Mouse (Mus musculus) embryonic facial prominence, embryonic 15.5 days (tissue): ENCODE data around the gene Slc25a17. TPM values are rescaled to one million over a fixed set of nuclear protein-coding genes. Genes with fewer than 3 reads are reported as not detected.

ENCODE experiments used
- ATAC-seq: fragments of 200-750 bp; cut with Nextera tagmentation; 2 replicates; pipeline ENCODE4 v1.8.0; 2017; ENCODE audit warnings: low read depth, moderate TSS enrichment; ENCODE audit not compliant: insufficient number of reproducible peaks, low FRiP score, low TSS enrichment
- H3K27ac ChIP-seq: fragments of 300-500 bp; sonication (generic); replicated peaks from 2 replicates; pipeline ENCODE4 v1.5.1; 2015; ENCODE audit warnings: mild to moderate bottlenecking, inconsistent platforms
- H3K27me3 ChIP-seq: fragments of 300-500 bp; sonication (generic); 2 replicates; pipeline ENCODE4 v1.6.1; 2015; ENCODE audit warnings: inconsistent platforms
- H3K36me3 ChIP-seq: fragments of 300-500 bp; sonication (generic); 2 replicates; pipeline ENCODE4 v1.6.1; 2015; ENCODE audit warnings: mild to moderate bottlenecking, inconsistent platforms
- H3K4me1 ChIP-seq: fragments of 300-500 bp; sonication (generic); 2 replicates; pipeline ENCODE4 v1.6.1; 2015; ENCODE audit warnings: inconsistent platforms
- H3K4me2 ChIP-seq: fragments of 300-500 bp; sonication (generic); replicated peaks from 2 replicates; pipeline ENCODE4 v1.6.1; 2015; ENCODE audit warnings: mild to moderate bottlenecking, inconsistent platforms
- H3K4me3 ChIP-seq: fragments of 300-500 bp; sonication (generic); replicated peaks from 2 replicates; pipeline ENCODE4 v1.5.1; 2015; ENCODE audit warnings: mild to moderate bottlenecking, inconsistent platforms
- H3K9ac ChIP-seq: fragments of 300-500 bp; sonication (generic); 2 replicates; pipeline ENCODE4 v1.6.1; 2015; ENCODE audit warnings: inconsistent platforms
- H3K9me3 ChIP-seq: fragments of 300-500 bp; sonication (generic); replicated peaks from 2 replicates; pipeline ENCODE4 v1.6.1; 2016; ENCODE audit warnings: inconsistent platforms
- WGBS: fragments of 180-500 bp; shearing (Covaris S2); methylation state at CpG from one replicate; pipeline ENCODE4 v1.1.7; 2015; 5-methylcytosine and 5-hydroxymethylcytosine counted together
- polyA plus RNA-seq: library from polyadenylated mRNA; unstranded; fragments of >200 nt; fragmentation: Nextera tagmentation; extraction: Ambion mirVana; gene quantifications from 2 replicates; pipeline ENCODE4 v1.2.1, GENCODE M21; 2015

The Slc25a17 gene
- polyA plus RNA-seq, 1 experiment from 2014 or later = 134 TPM

- no peak for ATAC-seq
- H3K4me1 ChIP-seq = no peaks in the 10 kb centered on the region
- no peak overlapping the region for H3K9ac ChIP-seq
- peaks cover 82% of the 10 kb centered on the region for H3K36me3 ChIP-seq
- no peak overlapping the region for H3K4me3 ChIP-seq
- no peaks in the 10 kb centered on the region for H3K9me3 ChIP-seq
- no peaks in the 10 kb centered on the region for H3K27me3 ChIP-seq
- no peak overlapping the region for H3K4me2 ChIP-seq
- H3K27ac ChIP-seq = no peak overlapping the region
- WGBS = 61% methylated on average over 1 of the region's 1 CpGs
Observed at GRCm38 (mm10) chr15:81370356-81370755, 9.7 kb upstream of the Slc25a17 start.

GRCm38 (mm10) chr15:81368601-81369000 is 8.0 kb upstream of the Slc25a17 start:
- H3K4me1 ChIP-seq = no peaks in the 10 kb centered on the region
- H3K27me3 ChIP-seq = no peaks in the 10 kb centered on the region
- no peak overlapping the region for H3K4me3 ChIP-seq
- ATAC-seq = no peak
- no peak overlapping the region for H3K9ac ChIP-seq
- H3K9me3 ChIP-seq = no peaks in the 10 kb centered on the region
- H3K4me2 ChIP-seq = no peak overlapping the region
- 95% methylated on average over 1 of the region's 1 CpGs for WGBS
- peaks cover 79% of the 10 kb centered on the region for H3K36me3 ChIP-seq
- H3K27ac ChIP-seq = no peak overlapping the region

GRCm38 (mm10) chr15:81366241-81366640 is 5.6 kb upstream of the Slc25a17 start:
- no peaks in the 10 kb centered on the region for H3K27me3 ChIP-seq
- peaks cover 69% of the 10 kb centered on the region for H3K36me3 ChIP-seq
- no peak overlapping the region for H3K4me3 ChIP-seq
- H3K27ac ChIP-seq = no peak overlapping the region
- H3K9me3 ChIP-seq = no peaks in the 10 kb centered on the region
- H3K9ac ChIP-seq = no peak overlapping the region
- 72% methylated on average over 4 of the region's 4 CpGs for WGBS
- H3K4me1 ChIP-seq = peaks cover 5% of the 10 kb centered on the region; the same call in 1 of the 2 replicates
- no peak for ATAC-seq
- H3K4me2 ChIP-seq = no peak overlapping the region

GRCm38 (mm10) chr15:81365246-81365645 is 4.6 kb upstream of the Slc25a17 start:
- no peak for ATAC-seq
- peaks cover 61% of the 10 kb centered on the region for H3K36me3 ChIP-seq
- no peak overlapping the region for H3K4me3 ChIP-seq
- H3K27ac ChIP-seq = no peak overlapping the region
- no peaks in the 10 kb centered on the region for H3K27me3 ChIP-seq
- peaks cover 10% of the 10 kb centered on the region for H3K4me1 ChIP-seq
- H3K4me2 ChIP-seq = no peak overlapping the region
- WGBS = 83% methylated on average over 8 of the region's 8 CpGs
- H3K9me3 ChIP-seq = no peaks in the 10 kb centered on the region
- no peak overlapping the region for H3K9ac ChIP-seq

GRCm38 (mm10) chr15:81364271-81364670 is 3.7 kb upstream of the Slc25a17 start:
- no peak overlapping the region for H3K4me3 ChIP-seq
- peaks cover 18% of the 10 kb centered on the region for H3K4me1 ChIP-seq
- no peak for ATAC-seq
- H3K9me3 ChIP-seq = no peaks in the 10 kb centered on the region
- 89% methylated on average over 1 of the region's 1 CpGs for WGBS
- H3K9ac ChIP-seq = no peak overlapping the region
- H3K27ac ChIP-seq = no peak overlapping the region
- no peaks in the 10 kb centered on the region for H3K27me3 ChIP-seq
- peaks cover 51% of the 10 kb centered on the region for H3K36me3 ChIP-seq
- H3K4me2 ChIP-seq = no peak overlapping the region

GRCm38 (mm10) chr15:81362501-81362900 is 1.9 kb upstream of the Slc25a17 start:
- H3K9ac ChIP-seq = no peak overlapping the region
- peaks cover 23% of the 10 kb centered on the region for H3K4me1 ChIP-seq
- H3K27me3 ChIP-seq = no peaks in the 10 kb centered on the region
- peaks cover 37% of the 10 kb centered on the region for H3K36me3 ChIP-seq
- no peak overlapping the region for H3K4me3 ChIP-seq
- no peak for ATAC-seq
- WGBS = 56% methylated on average over 1 of the region's 1 CpGs
- H3K27ac ChIP-seq = no peak overlapping the region
- H3K4me2 ChIP-seq = no peak overlapping the region
- H3K9me3 ChIP-seq = no peaks in the 10 kb centered on the region

- peak overlapping the region; percentile 69 for H3K4me2 ChIP-seq
Observed at GRCm38 (mm10) chr15:81361417-81362015, 904 bp upstream of the Slc25a17 start.

GRCm38 (mm10) chr15:81361022-81361404 is 401 bp upstream of the Slc25a17 start:
- Histone ChIP-seq H3K4me1 (peaks cover 23% of the 10 kb centered on the region), H3K9me3 (no peaks in the 10 kb centered on the region), H3K36me3 (peaks cover 23% of the 10 kb centered on the region), H3K27me3 (no peaks in the 10 kb centered on the region), H3K4me3 (peak overlapping the region; percentile 71), H3K27ac (peak overlapping the region; percentile 91), H3K4me2 (peak overlapping the region; percentile 69), H3K9ac (no peak overlapping the region)
- 32% methylated on average over 6 of the region's 6 CpGs for WGBS
- peak; percentile 66 for ATAC-seq

More at GRCm38 (mm10) chr15:81361417-81362015, 904 bp upstream of the Slc25a17 start:
- no peaks in the 10 kb centered on the region for H3K27me3 ChIP-seq
- no peak overlapping the region for H3K9ac ChIP-seq
- H3K27ac ChIP-seq = peak overlapping the region; percentile 91
- H3K4me1 ChIP-seq = peaks cover 23% of the 10 kb centered on the region
- no peak for ATAC-seq
- H3K9me3 ChIP-seq = no peaks in the 10 kb centered on the region
- 39% methylated on average over 10 of the region's 10 CpGs for WGBS
- H3K36me3 ChIP-seq = peaks cover 28% of the 10 kb centered on the region
- H3K4me3 ChIP-seq = peak overlapping the region; percentile 71

- WGBS = 78% methylated on average over 5 of the region's 5 CpGs
- peak overlapping the region; percentile 69 for H3K4me2 ChIP-seq
- no peak for ATAC-seq
Observed at GRCm38 (mm10) chr15:81359421-81359820, 1.2 kb downstream of the Slc25a17 start.

GRCm38 (mm10) chr15:81358943-81359342 is 1.7 kb downstream of the Slc25a17 start:
- Histone ChIP-seq H3K9me3 (no peaks in the 10 kb centered on the region), H3K4me1 (peaks cover 23% of the 10 kb centered on the region), H3K27me3 (no peaks in the 10 kb centered on the region), H3K4me2 (no peak overlapping the region), H3K4me3 (no peak overlapping the region), H3K9ac (no peak overlapping the region), H3K36me3 (peaks cover 15% of the 10 kb centered on the region), H3K27ac (no peak overlapping the region)
- no peak for ATAC-seq
- 82% methylated on average over 3 of the region's 3 CpGs for WGBS

More at GRCm38 (mm10) chr15:81359421-81359820, 1.2 kb downstream of the Slc25a17 start:
- Histone ChIP-seq H3K27ac (no peak overlapping the region), H3K27me3 (no peaks in the 10 kb centered on the region), H3K4me3 (peak overlapping the region; percentile 71), H3K4me1 (peaks cover 23% of the 10 kb centered on the region), H3K9ac (no peak overlapping the region), H3K36me3 (peaks cover 13% of the 10 kb centered on the region), H3K9me3 (no peaks in the 10 kb centered on the region)

GRCm38 (mm10) chr15:81356946-81357345 is 3.7 kb downstream of the Slc25a17 start:
- no peaks in the 10 kb centered on the region for H3K9me3 ChIP-seq
- ATAC-seq = no peak
- H3K27ac ChIP-seq = peak overlapping the region; percentile 59; the same call in 1 of the 2 replicates
- 0 out of 2 replicates have a peak overlapping the region, but pooled peaks have one; percentile 4 for H3K4me2 ChIP-seq
- 46% methylated on average over 5 of the region's 5 CpGs for WGBS
- no peak overlapping the region for H3K4me3 ChIP-seq
- peaks cover 23% of the 10 kb centered on the region for H3K4me1 ChIP-seq
- no peaks in the 10 kb centered on the region for H3K27me3 ChIP-seq
- H3K9ac ChIP-seq = no peak overlapping the region
- H3K36me3 ChIP-seq = 0 out of 2 replicates have a peak, but pooled peaks cover 3% of the 10 kb centered on the region
